ENCODE assay signal across 8 mouse cellular contexts in the genomic region with DNA sequence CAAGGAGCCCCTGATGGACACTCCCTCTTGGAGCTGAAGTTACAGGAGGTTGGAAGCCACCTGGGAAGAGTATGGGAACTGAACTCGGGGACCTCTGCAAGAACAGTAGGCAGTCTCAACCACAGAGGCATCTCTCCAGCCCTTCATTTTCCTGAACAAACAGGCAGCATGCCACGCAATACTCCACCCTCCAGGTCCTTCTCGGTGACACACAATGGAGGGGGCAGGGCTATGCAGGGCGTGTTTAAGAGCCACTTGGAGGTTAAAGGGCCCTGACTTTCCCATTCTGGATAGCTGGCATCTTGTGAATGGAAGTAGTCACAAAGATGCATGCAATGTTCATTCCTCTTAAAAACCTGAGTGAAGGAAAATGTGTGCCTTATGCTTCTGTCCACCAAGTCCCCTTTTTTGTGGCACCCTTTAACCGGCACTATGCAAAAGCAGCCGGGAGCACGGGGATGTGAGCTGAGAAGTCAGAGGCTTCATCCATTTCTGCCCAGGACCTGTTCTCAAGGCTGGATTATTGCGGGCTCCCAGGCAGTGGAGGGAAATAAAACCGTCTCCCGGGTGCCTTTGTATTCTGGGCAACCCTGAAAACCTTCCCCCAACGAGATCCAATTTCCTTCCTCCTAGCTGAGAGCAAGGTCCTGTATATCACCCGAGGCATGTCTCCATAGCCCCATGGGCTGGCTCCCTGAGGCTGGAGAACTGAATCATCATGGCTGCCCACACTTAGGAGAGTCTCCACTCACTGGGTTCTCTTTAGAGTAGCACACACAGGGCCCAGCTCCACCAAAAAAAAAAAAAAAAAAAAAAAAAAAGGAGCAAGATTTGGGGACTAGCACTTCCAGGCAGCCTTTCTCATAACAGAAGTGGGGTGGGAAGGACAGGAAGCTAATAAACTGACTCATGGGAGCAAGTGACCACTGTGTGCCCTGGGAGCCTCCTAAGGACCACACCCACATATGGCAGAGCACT. TPM values are rescaled to one million over a fixed set of nuclear protein-coding genes. Genes with fewer than 3 reads are reported as not detected.
DNase-seq lines count a peak whose midpoint lies in the region; ATAC-seq and TF ChIP-seq lines count a peak whose summit lies in the region.

No protein-coding gene starts in this region.

- no peaks in the 10 kb centered on the region for H3K36me3 ChIP-seq in forebrain, postnatal 0 days (ENCODE audit: insufficient read depth)
- H3K36me3 ChIP-seq in forebrain, embryonic 12.5 days (replicated peaks), result no peaks in the 10 kb centered on the region
- peaks cover 0 to 31% of the 10 kb centered on the region in 2 experiments; a peak in 2 of 4 replicates for H3K36me3 ChIP-seq in MEL (ENCODE audit: control insufficient read depth in 1 of 2, insufficient read depth in 2 of 2, low read length in 2 of 2)
- no peaks in the 10 kb centered on the region for H3K36me3 ChIP-seq in heart, embryonic 15.5 days
- no peaks in the 10 kb centered on the region for H3K36me3 ChIP-seq in liver, embryonic 16.5 days (ENCODE audit: control insufficient read depth, insufficient read depth)

- no peak overlapping the region for H3K4me2 ChIP-seq in forebrain, postnatal 0 days (ENCODE audit: low read depth)
- no peak overlapping the region for H3K4me2 ChIP-seq in forebrain, embryonic 12.5 days
- peak overlapping the region; percentile 49 for H3K4me2 ChIP-seq in heart, embryonic 15.5 days
- peak overlapping the region; percentile 40 for H3K4me2 ChIP-seq in liver, embryonic 16.5 days (ENCODE audit: low read depth, low read length)

- TF ChIP-seq CTCF in forebrain, postnatal 0 days (IDR thresholded peaks at IDR 0.05; ENCODE audit: low read depth), result no peak
- no peak for TF ChIP-seq CTCF in MEL (IDR thresholded peaks at IDR 0.05 in 2 of 3, conservative IDR thresholded peaks at IDR 0.05 in 1 of 3; ENCODE audit: control insufficient read depth in 1 of 3, insufficient read depth in 1 of 3, low read depth in 2 of 3, low read length in 3 of 3, poor library complexity in 1 of 3, severe bottlenecking in 1 of 3)

- no peak for ATAC-seq in forebrain, postnatal 0 days
- no peak for ATAC-seq in forebrain, embryonic 12.5 days (ENCODE audit: low FRiP score)
- ATAC-seq in heart, embryonic 15.5 days (replicated peaks; ENCODE audit: insufficient number of reproducible peaks, insufficient read depth, low FRiP score, low read depth), result no peak
- ATAC-seq in liver, embryonic 16.5 days (ENCODE audit: low read depth), result no peak

- DNase-seq in forebrain, postnatal 0 days, result no peak
- peak; percentile 52 for DNase-seq in MEL (ENCODE audit: low read depth, low spot score)
- no peak for DNase-seq in thymus, postnatal 0 days (ENCODE audit: low spot score)
- DNase-seq in spleen, postnatal 14 days (ENCODE audit: low spot score in 2 of 2), result no peak
- DNase-seq in left cerebral cortex, postnatal 10 days (ENCODE audit: extremely low spot score in 1 of 2, low spot score in 2 of 2), result no peak

- WGBS in forebrain, postnatal 0 days, result 23% methylated on average over 12 of the region's 12 CpGs
- 16% methylated on average over 12 of the region's 12 CpGs for WGBS in forebrain, embryonic 12.5 days
- 27% methylated on average over 12 of the region's 12 CpGs for WGBS in heart, embryonic 15.5 days
- 16% methylated on average over 12 of the region's 12 CpGs for WGBS in liver, embryonic 16.5 days (ENCODE audit: insufficient replicate concordance)

- intact Hi-C loops in left cerebral cortex, postnatal 10 days (cut with DNase I), result no loop called here

- no peaks in the 10 kb centered on the region for H3K27me3 ChIP-seq in forebrain, postnatal 0 days (ENCODE audit: insufficient read depth, low read length)
- 0 out of 2 replicates have a peak, but pooled peaks cover 3% of the 10 kb centered on the region for H3K27me3 ChIP-seq in forebrain, embryonic 12.5 days
- H3K27me3 ChIP-seq in MEL (ENCODE audit: control insufficient read depth in 1 of 2, insufficient read depth in 2 of 2, low read length in 2 of 2), result no peaks in the 10 kb centered on the region
- H3K27me3 ChIP-seq in heart, embryonic 15.5 days, result no peaks in the 10 kb centered on the region
- H3K27me3 ChIP-seq in liver, embryonic 16.5 days (ENCODE audit: control insufficient read depth, insufficient read depth, low read depth, low read length), result no peaks in the 10 kb centered on the region

- TF ChIP-seq POLR2A in MEL (IDR thresholded peaks at IDR 0.05; ENCODE audit: control insufficient read depth in 1 of 2, insufficient read depth in 1 of 2, low read depth in 1 of 2, low read length in 2 of 2, poor library complexity in 1 of 2), result no peak

- TF ChIP-seq RAD21 in MEL (IDR thresholded peaks at IDR 0.05; ENCODE audit: low read depth, low read length), result no peak

- no peak overlapping the region for H3K4me3 ChIP-seq in forebrain, postnatal 0 days (ENCODE audit: low read depth, low read length)
- H3K4me3 ChIP-seq in forebrain, embryonic 12.5 days (replicated peaks), result no peak overlapping the region
- no peak overlapping the region for H3K4me3 ChIP-seq in MEL (ENCODE audit: control insufficient read depth in 1 of 2, insufficient read depth in 1 of 2, low read depth in 2 of 2, low read length in 2 of 2)
- 0 out of 2 replicates have a peak overlapping the region, but pooled peaks have one; percentile 14 for H3K4me3 ChIP-seq in heart, embryonic 15.5 days
- peak overlapping the region; percentile 5 for H3K4me3 ChIP-seq in liver, embryonic 16.5 days (ENCODE audit: low read depth, low read length)

- 0 out of 2 replicates have a peak overlapping the region, but pooled peaks have one; percentile 10 for H3K9ac ChIP-seq in forebrain, postnatal 0 days
- H3K9ac ChIP-seq in forebrain, embryonic 12.5 days, result no peak overlapping the region
- peak overlapping the region; percentile 28 for H3K9ac ChIP-seq in MEL (ENCODE audit: control insufficient read depth, low read depth, low read length, poor library complexity, severe bottlenecking)
- H3K9ac ChIP-seq in heart, embryonic 15.5 days, result peak overlapping the region; percentile 38; the same call in 1 of the 2 replicates
- H3K9ac ChIP-seq in liver, embryonic 16.5 days (ENCODE audit: low read depth, low read length), result peak overlapping the region; percentile 5; the same call in 1 of the 2 replicates

- no peak for TF ChIP-seq EP300 in MEL (IDR thresholded peaks at IDR 0.05; ENCODE audit: low read depth in 1 of 2, low read length in 2 of 2)

- no peaks in the 10 kb centered on the region for H3K9me3 ChIP-seq in forebrain, postnatal 0 days (ENCODE audit: low read length)
- H3K9me3 ChIP-seq in forebrain, embryonic 12.5 days, result no peaks in the 10 kb centered on the region
- no peaks in the 10 kb centered on the region for H3K9me3 ChIP-seq in MEL (replicated peaks; ENCODE audit: insufficient read depth, low read length)
- no peaks in the 10 kb centered on the region for H3K9me3 ChIP-seq in heart, embryonic 15.5 days (replicated peaks)
- H3K9me3 ChIP-seq in liver, embryonic 16.5 days (replicated peaks; ENCODE audit: control insufficient read depth, low read length), result no peaks in the 10 kb centered on the region

- H3K79me2 ChIP-seq in MEL (ENCODE audit: control insufficient read depth, insufficient read depth, low read length, poor library complexity), result peaks cover 41% of the 10 kb centered on the region

- no peak overlapping the region for H3K27ac ChIP-seq in forebrain, postnatal 0 days (ENCODE audit: low read depth, low read length)
- H3K27ac ChIP-seq in forebrain, embryonic 12.5 days, result no peak overlapping the region
- peak overlapping the region; percentile 42 for H3K27ac ChIP-seq in MEL (ENCODE audit: control insufficient read depth, low read depth, low read length)
- H3K27ac ChIP-seq in heart, embryonic 15.5 days, result peak overlapping the region; percentile 96
- H3K27ac ChIP-seq in liver, embryonic 16.5 days (ENCODE audit: low read length), result peak overlapping the region; percentile 69

- peaks cover 3% of the 10 kb centered on the region; the same call in 1 of the 2 replicates for H3K4me1 ChIP-seq in forebrain, postnatal 0 days (ENCODE audit: insufficient read depth)
- H3K4me1 ChIP-seq in forebrain, embryonic 12.5 days, result peaks cover 42% of the 10 kb centered on the region
- H3K4me1 ChIP-seq in MEL (ENCODE audit: control insufficient read depth in 1 of 2, insufficient read depth in 2 of 2, low read length in 2 of 2), result peaks cover 6 to 44% of the 10 kb centered on the region in 2 experiments
- H3K4me1 ChIP-seq in heart, embryonic 15.5 days (replicated peaks), result peaks cover 80% of the 10 kb centered on the region
- peaks cover 79% of the 10 kb centered on the region for H3K4me1 ChIP-seq in liver, embryonic 16.5 days (ENCODE audit: control insufficient read depth, low read depth, low read length)

TF ChIP-seq in MEL, 35 proteins besides CTCF, POLR2A, EP300 and RAD21:
- peak; percentile 85 for TF ChIP-seq ZNF384 (IDR thresholded peaks at IDR 0.05; ENCODE audit: low read depth, low read length)
- TF ChIP-seq MXI1 (IDR thresholded peaks at IDR 0.05; ENCODE audit: low read depth, low read length), result peak; percentile 16; the same call in 1 of the 2 replicates
- TF ChIP-seq CHD1 (IDR thresholded peaks at IDR 0.05; ENCODE audit: low read depth, low read length), result no peak
- no peak for TF ChIP-seq MEF2A (IDR thresholded peaks at IDR 0.05; ENCODE audit: extremely low read depth, insufficient replicate concordance, low read depth, low read length, poor library complexity, severe bottlenecking)
- TF ChIP-seq ETS1 (IDR thresholded peaks at IDR 0.05; ENCODE audit: low read depth, low read length), result no peak
- no peak for TF ChIP-seq CHD2 (IDR thresholded peaks at IDR 0.05; ENCODE audit: low read length)
- peak; percentile 22; the same call in 1 of the 2 replicates for TF ChIP-seq SIN3A (IDR thresholded peaks at IDR 0.05; ENCODE audit: low read length)
- TF ChIP-seq ELF1 (IDR thresholded peaks at IDR 0.05; ENCODE audit: low read depth, low read length), result no peak
- no peak for TF ChIP-seq HCFC1 (IDR thresholded peaks at IDR 0.05; ENCODE audit: low read depth, low read length)

RNA-seq across cellular contexts. Expression of gene Hk1, which starts 42.8 kb away (rescaled TPM):
- total RNA-seq in forebrain, postnatal 0 days (2014; rRNA removed), result 86.2 and 90.1 TPM in 2 replicates
- polyA plus RNA-seq in forebrain, postnatal 0 days (2015; fragmentation: Nextera tagmentation; extraction: Ambion mirVana), result 109 and 140 TPM in 2 replicates
- polyA plus RNA-seq in forebrain, embryonic 12.5 days (2016; fragmentation: Nextera tagmentation; extraction: Ambion mirVana), result 38.5 and 43.3 TPM in 2 replicates
- total RNA-seq in MEL (2012; rRNA removed), result 441 and 515 TPM in 2 replicates
- 100 to 1,000 TPM; 192 to 740 TPM for polyA plus RNA-seq in MEL (2012; ENCODE audit: insufficient read depth in 1 of 2, insufficient read length in 2 of 2, low read depth in 1 of 2, low replicate concordance in 2 of 2, missing spikeins in 1 of 2)
- polyA plus RNA-seq in heart, embryonic 15.5 days (2015; fragmentation: Nextera tagmentation; extraction: Ambion mirVana), result 186 and 190 TPM in 2 replicates
- 94.2 and 98.9 TPM in 2 replicates for polyA plus RNA-seq in liver, embryonic 16.5 days (2015; fragmentation: Nextera tagmentation; extraction: Ambion mirVana)
- polyA plus RNA-seq in thymus, postnatal 0 days (2015; fragmentation: Nextera tagmentation; extraction: Ambion mirVana), result 37.2 and 37.4 TPM in 2 replicates
- total RNA-seq in left cerebral cortex, postnatal 10 days (2021), result 100 to 1,000 TPM; 309 to 314 TPM

Comparison
In these comparisons a context has a peak if more than half of its experiments do, and no peak if none do; other contexts are left out.
1. H3K27ac ChIP-seq: peak in MEL (single experiment), heart, embryonic 15.5 days (single experiment) and liver, embryonic 16.5 days (single experiment); none in forebrain, postnatal 0 days (single experiment) and forebrain, embryonic 12.5 days (single experiment).
2. H3K4me2 ChIP-seq: peak in heart, embryonic 15.5 days (single experiment) and liver, embryonic 16.5 days (single experiment); none in forebrain, postnatal 0 days (single experiment) and forebrain, embryonic 12.5 days (single experiment).
3. H3K4me3 ChIP-seq: peak in heart, embryonic 15.5 days (single experiment) and liver, embryonic 16.5 days (single experiment); none in forebrain, postnatal 0 days (single experiment), forebrain, embryonic 12.5 days (single experiment) and MEL (0 of 2).